Mouse (Mus musculus) liver, embryonic 12.5 days (tissue): ENCODE results near the gene Uba2. TPM values are rescaled to one million over a fixed set of nuclear protein-coding genes. Genes with fewer than 3 reads are reported as not detected.
"Not testable (repeated sequence)": the region's sequence is repeated elsewhere in the genome, so short reads cannot be mapped to it uniquely, and the experiment has no call there.

Experiments used
- ATAC-seq: fragments of 200-750 bp; cut with Nextera tagmentation; 2 replicates; pipeline ENCODE4 v1.8.0; 2017; ENCODE audit warnings: moderate number of reproducible peaks, mild to moderate bottlenecking, moderate library complexity
- H3K27ac ChIP-seq: fragments of 300-500 bp; sonication (generic); 2 replicates; pipeline ENCODE4 v1.5.1; 2016; ENCODE audit warnings: mild to moderate bottlenecking
- H3K27me3 ChIP-seq: fragments of 300-500 bp; sonication (generic); replicated peaks from 2 replicates; pipeline ENCODE4 v1.6.1; 2016; ENCODE audit warnings: mild to moderate bottlenecking, moderate library complexity
- H3K36me3 ChIP-seq: fragments of 300-500 bp; sonication (generic); 2 replicates; pipeline ENCODE4 v1.6.1; 2016; ENCODE audit warnings: mild to moderate bottlenecking, moderate library complexity
- H3K4me1 ChIP-seq: fragments of 300-500 bp; sonication (generic); 2 replicates; pipeline ENCODE4 v1.6.1; 2016
- H3K4me2 ChIP-seq: fragments of 300-500 bp; sonication (generic); 2 replicates; pipeline ENCODE4 v1.6.1; 2016; ENCODE audit warnings: mild to moderate bottlenecking, moderate library complexity
- H3K4me3 ChIP-seq: fragments of 300-500 bp; sonication (generic); 2 replicates; pipeline ENCODE4 v1.5.1; 2016; ENCODE audit warnings: mild to moderate bottlenecking, moderate library complexity
- H3K9ac ChIP-seq: fragments of 300-500 bp; sonication (generic); 2 replicates; pipeline ENCODE4 v1.6.1; 2016; ENCODE audit warnings: mild to moderate bottlenecking, moderate library complexity
- H3K9me3 ChIP-seq: fragments of 300-500 bp; sonication (generic); replicated peaks from 2 replicates; pipeline ENCODE4 v1.6.1; 2016; ENCODE audit warnings: mild to moderate bottlenecking, moderate library complexity
- WGBS: fragments of 180-500 bp; shearing (Covaris S2); methylation state at CpG from one replicate; pipeline ENCODE4 v1.1.7; 2016; ENCODE audit not compliant: insufficient replicate concordance; 5-methylcytosine and 5-hydroxymethylcytosine counted together
- polyA plus RNA-seq: library from polyadenylated mRNA; unstranded; fragments of >200 nt; fragmentation: Nextera tagmentation; extraction: Ambion mirVana; gene quantifications from 2 replicates; pipeline ENCODE4 v1.2.1, GENCODE M21; 2016

Gene Uba2
- polyA plus RNA-seq, 1 experiment from 2014 or later: 174 TPM

DNA sequence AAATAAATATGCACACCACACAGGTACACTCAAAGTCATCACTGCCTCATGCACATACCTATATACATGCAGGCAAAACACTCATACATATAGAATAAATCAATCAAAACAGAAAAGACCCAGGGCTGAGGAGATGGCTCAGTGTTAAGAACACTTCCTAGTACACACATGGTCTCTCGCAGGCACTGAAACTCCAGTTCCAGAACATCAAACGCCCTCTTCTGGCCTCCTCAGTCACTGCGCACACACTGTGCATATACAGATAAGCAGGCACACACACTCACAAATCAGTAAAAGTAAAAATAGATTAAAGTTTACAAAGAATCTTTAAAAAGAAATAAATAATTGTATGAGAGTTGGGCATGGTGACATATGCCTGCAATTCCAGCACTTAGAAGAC, 43.1 kb downstream of the Uba2 start:
- H3K27ac ChIP-seq: no peak overlapping the region
- H3K9ac ChIP-seq: no peak overlapping the region
- H3K27me3 ChIP-seq: peaks cover 12% of the 10 kb centered on the region
- no peaks in the 10 kb centered on the region for H3K4me1 ChIP-seq
- H3K4me3 ChIP-seq: no peak overlapping the region
- 63% methylated on average over 3 of the region's 3 CpGs for WGBS
- no peak for ATAC-seq
- peaks cover 5% of the 10 kb centered on the region; the same call in 1 of the 2 replicates for H3K36me3 ChIP-seq
- no peaks in the 10 kb centered on the region for H3K9me3 ChIP-seq
- H3K4me2 ChIP-seq: no peak overlapping the region

- H3K4me1 ChIP-seq: no peaks in the 10 kb centered on the region
- no peak overlapping the region for H3K27ac ChIP-seq
- no peaks in the 10 kb centered on the region for H3K9me3 ChIP-seq
- peaks cover 3% of the 10 kb centered on the region for H3K27me3 ChIP-seq
- H3K4me2 ChIP-seq: no peak overlapping the region
- no peak for ATAC-seq
- peaks cover 5% of the 10 kb centered on the region; the same call in 1 of the 2 replicates for H3K36me3 ChIP-seq
- H3K9ac ChIP-seq: no peak overlapping the region
- WGBS: 83% methylated on average over 9 of the region's 9 CpGs
- H3K4me3 ChIP-seq: no peak overlapping the region
Measured at GRCm38 (mm10) chr7:34125346-34125745, 44.1 kb downstream of the Uba2 start.

- Histone ChIP-seq H3K4me2 (no peak overlapping the region), H3K9ac (no peak overlapping the region), H3K27me3 (no peaks in the 10 kb centered on the region), H3K27ac (no peak overlapping the region), H3K9me3 (no peaks in the 10 kb centered on the region), H3K4me1 (no peaks in the 10 kb centered on the region), H3K4me3 (no peak overlapping the region), H3K36me3 (peaks cover 5% of the 10 kb centered on the region; the same call in 1 of the 2 replicates)
- WGBS: 75% methylated on average over 6 of the region's 6 CpGs
- no peak for ATAC-seq
Measured at GRCm38 (mm10) chr7:34122987-34123720, 46.2 kb downstream of the Uba2 start.

GRCm38 (mm10) chr7:34120636-34121035, 48.8 kb downstream of the Uba2 start:
- peaks cover 11% of the 10 kb centered on the region; the same call in 1 of the 2 replicates for H3K36me3 ChIP-seq
- 40% methylated on average over 1 of the region's 1 CpGs for WGBS
- not testable (repeated sequence) for ATAC-seq

DNA sequence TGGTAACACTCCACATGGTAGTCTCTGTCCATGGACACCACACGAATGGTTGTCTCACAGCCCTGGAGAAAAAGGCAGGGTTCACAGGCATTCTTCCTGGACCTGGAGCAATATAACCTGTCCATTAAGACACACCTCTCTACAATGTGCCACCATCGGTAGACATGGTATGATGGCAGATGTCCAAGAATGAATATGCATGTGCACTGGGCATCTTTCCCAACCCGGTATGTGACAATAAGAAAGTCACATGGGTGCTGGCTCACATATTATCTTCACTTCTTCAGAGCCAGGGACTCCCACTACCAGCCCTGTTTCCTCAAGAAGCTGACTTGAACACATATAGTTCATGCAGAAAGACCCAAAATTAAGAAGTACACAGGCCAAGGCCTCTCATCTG, 52.8 kb downstream of the Uba2 start:
- H3K4me2 ChIP-seq: no peak overlapping the region
- H3K9ac ChIP-seq: no peak overlapping the region
- no peaks in the 10 kb centered on the region for H3K9me3 ChIP-seq
- H3K4me1 ChIP-seq: no peaks in the 10 kb centered on the region
- ATAC-seq: no peak
- no peak overlapping the region for H3K27ac ChIP-seq
- H3K27me3 ChIP-seq: no peaks in the 10 kb centered on the region
- no peak overlapping the region for H3K4me3 ChIP-seq
- 75% methylated on average over 3 of the region's 3 CpGs for WGBS
- H3K36me3 ChIP-seq: peaks cover 14% of the 10 kb centered on the region

More at GRCm38 (mm10) chr7:34120636-34121035, 48.8 kb downstream of the Uba2 start:
- H3K27me3 ChIP-seq, H3K4me3 ChIP-seq, H3K4me1 ChIP-seq, H3K27ac ChIP-seq, H3K9me3 ChIP-seq, H3K9ac ChIP-seq, H3K4me2 ChIP-seq: not testable (repeated sequence)

DNA sequence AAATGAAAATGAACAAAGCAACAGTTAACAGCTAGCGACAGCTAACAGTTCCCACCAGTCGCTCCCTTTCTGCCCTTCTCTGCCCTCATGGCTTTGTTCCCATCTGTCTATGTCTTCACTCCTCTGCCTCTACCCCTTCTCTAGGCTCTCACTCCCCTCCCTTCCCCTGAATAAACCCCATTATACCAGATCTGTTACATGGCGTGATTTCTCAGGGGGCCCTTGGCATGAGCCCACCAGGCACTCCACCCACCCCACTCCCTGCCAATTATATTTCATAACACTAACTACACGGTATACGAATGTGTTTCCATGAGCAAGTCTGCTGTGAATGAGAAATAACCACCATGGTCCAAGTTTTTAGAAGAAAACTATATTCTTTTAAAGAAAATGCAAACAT, 60.2 kb downstream of the Uba2 start:
- H3K36me3 ChIP-seq: peaks cover 7% of the 10 kb centered on the region; the same call in 1 of the 2 replicates
- no peaks in the 10 kb centered on the region for H3K27me3 ChIP-seq
- H3K27ac ChIP-seq: no peak overlapping the region
- no peak overlapping the region for H3K4me3 ChIP-seq
- H3K9me3 ChIP-seq: no peaks in the 10 kb centered on the region
- H3K9ac ChIP-seq: no peak overlapping the region
- no peak overlapping the region for H3K4me2 ChIP-seq
- no peak for ATAC-seq
- 74% methylated on average over 5 of the region's 5 CpGs for WGBS
- H3K4me1 ChIP-seq: no peaks in the 10 kb centered on the region

DNA sequence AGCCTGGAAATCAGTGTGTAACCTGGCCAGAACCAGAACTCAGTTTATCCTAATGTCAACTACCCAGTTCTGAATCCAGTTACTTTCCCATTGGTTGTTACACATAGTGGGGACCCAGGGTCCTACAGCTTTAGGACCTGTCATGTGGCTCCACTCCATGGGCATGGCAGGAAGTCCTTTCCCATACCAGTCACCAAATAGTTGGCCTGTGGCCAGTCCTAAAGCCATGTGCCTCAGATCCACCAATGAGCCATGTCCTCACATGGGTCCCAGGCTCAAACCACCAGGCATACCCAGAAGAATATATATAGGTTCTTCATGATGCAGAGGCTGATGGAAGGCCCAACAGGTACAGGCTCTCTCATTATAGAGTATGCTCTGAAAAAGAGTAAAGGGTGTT, 68.1 kb downstream of the Uba2 start:
- Histone ChIP-seq H3K4me2 (no peak overlapping the region), H3K4me1 (no peaks in the 10 kb centered on the region), H3K36me3 (no peaks in the 10 kb centered on the region), H3K9me3 (no peaks in the 10 kb centered on the region), H3K27ac (no peak overlapping the region), H3K27me3 (no peaks in the 10 kb centered on the region), H3K9ac (no peak overlapping the region), H3K4me3 (no peak overlapping the region)
- ATAC-seq: no peak

DNA sequence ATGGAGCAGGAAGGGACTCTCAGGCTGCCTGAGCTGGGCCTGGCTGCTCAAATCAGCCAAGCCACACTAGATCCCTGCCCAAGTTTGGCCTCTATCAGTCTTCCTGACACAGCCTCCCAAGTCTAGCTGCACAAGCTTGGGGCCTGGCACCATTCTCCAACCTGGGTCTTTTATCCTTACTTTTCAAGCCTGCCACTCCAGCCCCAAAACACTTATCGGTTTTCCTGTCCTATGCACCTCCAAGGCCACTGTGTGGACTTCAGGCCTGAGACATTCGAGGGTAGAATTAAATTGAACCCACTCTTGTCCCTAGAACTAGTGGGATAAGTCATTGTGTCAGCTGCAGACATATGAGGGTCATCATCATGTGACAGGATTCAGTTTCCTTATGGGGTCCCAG, 69.4 kb downstream of the Uba2 start:
- Histone ChIP-seq H3K9me3 (no peaks in the 10 kb centered on the region), H3K4me3 (no peak overlapping the region), H3K27ac (no peak overlapping the region), H3K4me2 (no peak overlapping the region), H3K9ac (no peak overlapping the region), H3K27me3 (no peaks in the 10 kb centered on the region), H3K36me3 (no peaks in the 10 kb centered on the region), H3K4me1 (no peaks in the 10 kb centered on the region)
- 47% methylated on average over 2 of the region's 2 CpGs for WGBS
- ATAC-seq: no peak

- WGBS: 41% methylated on average over 3 of the region's 3 CpGs
- no peaks in the 10 kb centered on the region for H3K9me3 ChIP-seq
- no peaks in the 10 kb centered on the region for H3K4me1 ChIP-seq
Measured at GRCm38 (mm10) chr7:34094911-34095481, 74.4 kb downstream of the Uba2 start, which contains the start of gene Scgb1b30. Scgb1b30 (plus strand) TSS chr7:34095431.

More at GRCm38 (mm10) chr7:34094911-34095481, 74.4 kb downstream of the Uba2 start, which contains the start of gene Scgb1b30:
- no peak within 1 kb of the TSS for H3K4me3 ChIP-seq
- no peak for ATAC-seq
- H3K4me2 ChIP-seq: no peak within 1 kb of the TSS
- no peaks in the 10 kb centered on the region for H3K27me3 ChIP-seq
- no peak within 1 kb of the TSS for H3K27ac ChIP-seq
- no peaks in the 10 kb centered on the region for H3K36me3 ChIP-seq
- no peak within 1 kb of the TSS for H3K9ac ChIP-seq

Other genes starting within 250 kb of the Uba2 start
- gene Scgb2b26, start 224.6 kb downstream of the Uba2 start, polyA plus RNA-seq: not detected in 2 replicates
- gene Scgb2b27, start 155.7 kb downstream of the Uba2 start, polyA plus RNA-seq: not detected in 2 replicates
- not detected in 2 replicates for gene Scgb1b27, start 148.1 kb downstream of the Uba2 start, polyA plus RNA-seq
- not detected in 2 replicates for gene Scgb1b30, start 74.2 kb downstream of the Uba2 start, polyA plus RNA-seq
- 1.5 TPM in 2 replicates for gene Wtip, start 36.3 kb downstream of the Uba2 start, polyA plus RNA-seq
- gene Pdcd2l, start 27.1 kb upstream of the Uba2 start, polyA plus RNA-seq: 39.1 and 39.2 TPM in 2 replicates
- 207 and 222 TPM in 2 replicates for gene Gpi1, start 60.7 kb upstream of the Uba2 start, polyA plus RNA-seq
- gene Gm6096, start 81.4 kb upstream of the Uba2 start, polyA plus RNA-seq: not detected in 2 replicates
- gene 4931406P16Rik, start 144.0 kb upstream of the Uba2 start, polyA plus RNA-seq: 19.6 and 22.0 TPM in 2 replicates
- 64.1 and 64.3 TPM in 2 replicates for gene Lsm14a, start 223.7 kb upstream of the Uba2 start, polyA plus RNA-seq